Mouse (Mus musculus) limb, embryonic 10.5 days (tissue): ENCODE data around the gene Cpxm2. TPM values are rescaled to one million over a fixed set of nuclear protein-coding genes. Genes with fewer than 3 reads are reported as not detected.

Experiments
- DNase-seq: peaks from one replicate; pipeline ENCODE4 v3.0.0-alpha.2; 2017; ENCODE audit warnings: low spot score
- H3K27ac ChIP-seq: fragments of 300-500 bp; sonication (generic); 2 replicates; pipeline ENCODE4 v1.5.1; 2016; ENCODE audit warnings: mild to moderate bottlenecking
- H3K27me3 ChIP-seq: fragments of 300-500 bp; sonication (generic); 2 replicates; pipeline ENCODE4 v1.6.1; 2016; ENCODE audit warnings: low read depth, mild to moderate bottlenecking; ENCODE audit not compliant: poor library complexity, severe bottlenecking
- H3K36me3 ChIP-seq: fragments of 300-500 bp; sonication (generic); 2 replicates; pipeline ENCODE4 v1.6.1; 2016; ENCODE audit warnings: mild to moderate bottlenecking, moderate library complexity
- H3K4me1 ChIP-seq: fragments of 300-500 bp; sonication (generic); 2 replicates; pipeline ENCODE4 v1.6.1; 2016
- H3K4me3 ChIP-seq: fragments of 300-500 bp; sonication (generic); 2 replicates; pipeline ENCODE4 v1.5.1; 2016; ENCODE audit warnings: mild to moderate bottlenecking, moderate library complexity
- H3K9me3 ChIP-seq: fragments of 300-500 bp; sonication (generic); replicated peaks from 2 replicates; pipeline ENCODE4 v1.6.1; 2016; ENCODE audit warnings: mild to moderate bottlenecking
- WGBS: fragments of 180-500 bp; shearing (Covaris S2); methylation state at CpG from one replicate; pipeline ENCODE4 v1.1.7; 2016; 5-methylcytosine and 5-hydroxymethylcytosine counted together
- polyA plus RNA-seq: library from polyadenylated mRNA; unstranded; fragments of >200 nt; fragmentation: Nextera tagmentation; extraction: Ambion mirVana; gene quantifications from 2 replicates; pipeline ENCODE4 v1.2.1, GENCODE M21; 2016

Cpxm2 gene
- polyA plus RNA-seq, 1 experiment from 2014 or later, result 0.49 TPM

- peaks cover 7% of the 10 kb centered on the region for H3K4me1 ChIP-seq
- no peak for DNase-seq
- WGBS, result 86% methylated on average over 2 of the region's 2 CpGs
- H3K36me3 ChIP-seq, result no peaks in the 10 kb centered on the region
- no peak overlapping the region for H3K27ac ChIP-seq
- no peaks in the 10 kb centered on the region for H3K27me3 ChIP-seq
- no peak overlapping the region for H3K4me3 ChIP-seq
- H3K9me3 ChIP-seq, result no peaks in the 10 kb centered on the region
Observed at GRCm38 (mm10) chr7:132174296-132174695, 19.8 kb upstream of the Cpxm2 start.

GRCm38 (mm10) chr7:132172220-132172619 lies 17.7 kb upstream of the Cpxm2 start:
- peaks cover 9% of the 10 kb centered on the region for H3K4me1 ChIP-seq
- no peaks in the 10 kb centered on the region for H3K36me3 ChIP-seq
- no peak for DNase-seq
- no peak overlapping the region for H3K4me3 ChIP-seq
- no peaks in the 10 kb centered on the region for H3K9me3 ChIP-seq
- no peak overlapping the region for H3K27ac ChIP-seq
- H3K27me3 ChIP-seq, result no peaks in the 10 kb centered on the region
- WGBS, result 89% methylated on average over 5 of the region's 5 CpGs

GRCm38 (mm10) chr7:132171716-132172115 lies 17.2 kb upstream of the Cpxm2 start:
- no peaks in the 10 kb centered on the region for H3K36me3 ChIP-seq
- no peak for DNase-seq
- no peaks in the 10 kb centered on the region for H3K27me3 ChIP-seq
- WGBS, result 90% methylated on average over 5 of the region's 5 CpGs
- H3K27ac ChIP-seq, result no peak overlapping the region
- H3K4me3 ChIP-seq, result no peak overlapping the region
- no peaks in the 10 kb centered on the region for H3K9me3 ChIP-seq
- H3K4me1 ChIP-seq, result peaks cover 11% of the 10 kb centered on the region

- H3K9me3 ChIP-seq, result no peaks in the 10 kb centered on the region
- H3K27ac ChIP-seq, result no peak overlapping the region
- 66% methylated on average over 7 of the region's 7 CpGs for WGBS
- H3K4me1 ChIP-seq, result peaks cover 11% of the 10 kb centered on the region
- no peaks in the 10 kb centered on the region for H3K27me3 ChIP-seq
- no peak overlapping the region for H3K4me3 ChIP-seq
- H3K36me3 ChIP-seq, result no peaks in the 10 kb centered on the region
- no peak for DNase-seq
Observed at GRCm38 (mm10) chr7:132169419-132170169, 15.1 kb upstream of the Cpxm2 start.

GRCm38 (mm10) chr7:132167239-132167638 lies 12.7 kb upstream of the Cpxm2 start:
- peaks cover 11% of the 10 kb centered on the region for H3K4me1 ChIP-seq
- H3K27ac ChIP-seq, result no peak overlapping the region
- H3K4me3 ChIP-seq, result no peak overlapping the region
- WGBS, result 74% methylated on average over 4 of the region's 4 CpGs
- no peak for DNase-seq
- H3K36me3 ChIP-seq, result no peaks in the 10 kb centered on the region
- H3K9me3 ChIP-seq, result no peaks in the 10 kb centered on the region
- no peaks in the 10 kb centered on the region for H3K27me3 ChIP-seq

- H3K9me3 ChIP-seq, result no peaks in the 10 kb centered on the region
- no peak overlapping the region for H3K4me3 ChIP-seq
- H3K36me3 ChIP-seq, result no peaks in the 10 kb centered on the region
- H3K27ac ChIP-seq, result no peak overlapping the region
- no peak for DNase-seq
- 0 out of 2 replicates have a peak, but pooled peaks cover 4% of the 10 kb centered on the region for H3K27me3 ChIP-seq
- H3K4me1 ChIP-seq, result peaks cover 2% of the 10 kb centered on the region; the same call in 1 of the 2 replicates
- 81% methylated on average over 3 of the region's 3 CpGs for WGBS
Observed at GRCm38 (mm10) chr7:132162254-132162653, 7.7 kb upstream of the Cpxm2 start.

- H3K27me3 ChIP-seq, result peaks cover 41% of the 10 kb centered on the region
- DNase-seq, result no peak
- H3K4me3 ChIP-seq, result no peak overlapping the region
- H3K27ac ChIP-seq, result no peak overlapping the region
- 91% methylated on average over 9 of the region's 9 CpGs for WGBS
- H3K4me1 ChIP-seq, result peaks cover 12% of the 10 kb centered on the region
- no peaks in the 10 kb centered on the region for H3K36me3 ChIP-seq
- H3K9me3 ChIP-seq, result no peaks in the 10 kb centered on the region
Observed at GRCm38 (mm10) chr7:132158321-132159025, 3.9 kb upstream of the Cpxm2 start.

GRCm38 (mm10) chr7:132153725-132154147 lies 803 bp downstream of the Cpxm2 start:
- H3K9me3 ChIP-seq, result no peaks in the 10 kb centered on the region
- peaks cover 12% of the 10 kb centered on the region for H3K4me1 ChIP-seq
- H3K4me3 ChIP-seq, result peak overlapping the region; percentile 60
- H3K27ac ChIP-seq, result no peak overlapping the region
- no peaks in the 10 kb centered on the region for H3K36me3 ChIP-seq
- 44% methylated on average over 6 of the region's 6 CpGs for WGBS
- no peak for DNase-seq
- peaks cover 62% of the 10 kb centered on the region for H3K27me3 ChIP-seq

GRCm38 (mm10) chr7:132145227-132145800 lies 9.2 kb downstream of the Cpxm2 start:
- Histone ChIP-seq H3K27me3 (no peaks in the 10 kb centered on the region), H3K4me3 (no peak overlapping the region), H3K27ac (no peak overlapping the region), H3K36me3 (no peaks in the 10 kb centered on the region), H3K9me3 (no peaks in the 10 kb centered on the region), H3K4me1 (peaks cover 3% of the 10 kb centered on the region; the same call in 1 of the 2 replicates)
- 84% methylated on average over 15 of the region's 15 CpGs for WGBS
- DNase-seq, result no peak

GRCm38 (mm10) chr7:132128687-132129086 lies 25.9 kb downstream of the Cpxm2 start:
- H3K27ac ChIP-seq, result no peak overlapping the region
- no peak overlapping the region for H3K4me3 ChIP-seq
- no peaks in the 10 kb centered on the region for H3K36me3 ChIP-seq
- no peak for DNase-seq
- H3K9me3 ChIP-seq, result no peaks in the 10 kb centered on the region
- 93% methylated on average over 6 of the region's 6 CpGs for WGBS
- no peaks in the 10 kb centered on the region for H3K27me3 ChIP-seq
- H3K4me1 ChIP-seq, result no peaks in the 10 kb centered on the region

- DNase-seq, result no peak
- Histone ChIP-seq H3K9me3 (no peaks in the 10 kb centered on the region), H3K27me3 (no peaks in the 10 kb centered on the region), H3K4me1 (no peaks in the 10 kb centered on the region), H3K4me3 (no peak overlapping the region), H3K27ac (no peak overlapping the region), H3K36me3 (no peaks in the 10 kb centered on the region)
- 81% methylated on average over 7 of the region's 7 CpGs for WGBS
Observed at GRCm38 (mm10) chr7:132124948-132125347, 29.6 kb downstream of the Cpxm2 start.

GRCm38 (mm10) chr7:132123211-132123610 lies 31.3 kb downstream of the Cpxm2 start:
- Histone ChIP-seq H3K4me3 (no peak overlapping the region), H3K9me3 (no peaks in the 10 kb centered on the region), H3K27me3 (no peaks in the 10 kb centered on the region), H3K36me3 (no peaks in the 10 kb centered on the region), H3K4me1 (no peaks in the 10 kb centered on the region), H3K27ac (no peak overlapping the region)
- WGBS, result 89% methylated on average over 7 of the region's 7 CpGs
- DNase-seq, result no peak

GRCm38 (mm10) chr7:132119817-132120216 lies 34.7 kb downstream of the Cpxm2 start:
- Histone ChIP-seq H3K9me3 (no peaks in the 10 kb centered on the region), H3K4me3 (no peak overlapping the region), H3K27ac (no peak overlapping the region), H3K27me3 (no peaks in the 10 kb centered on the region), H3K4me1 (peaks cover 6% of the 10 kb centered on the region), H3K36me3 (no peaks in the 10 kb centered on the region)
- no peak for DNase-seq
- 91% methylated on average over 4 of the region's 4 CpGs for WGBS
